Mouse (Mus musculus) adrenal gland, adult 18-20 months (tissue): ENCODE data around the gene Dgat2. TPM values are rescaled to one million over a fixed set of nuclear protein-coding genes. Genes with fewer than 3 reads are reported as not detected.

Source experiments
- DNase-seq, 2 experiments: peaks; one replicate each; pipeline ENCODE4 v3.0.0; 2021 to 2022; ENCODE audit warnings: low spot score in 2 of 2
- total RNA-seq, 2 experiments: library from RNA; stranded (reverse); gene quantifications; 1 replicate in 1 of 2; 2 replicates in 1 of 2; pipeline ENCODE4 v1.2.3; 2021

Dgat2 gene
- total RNA-seq, 2 experiments from 2014 or later, result 284 to 447 TPM

GRCm38 (mm10) chr7:99164873-99165410 lies 17.6 kb downstream of the Dgat2 start:
- no peak for DNase-seq

- DNase-seq, result no peak
These were observed 20.1 kb downstream of the Dgat2 start for GRCm38 (mm10) chr7:99162462-99162861.

- DNase-seq, result no peak
These were observed 20.6 kb downstream of the Dgat2 start for GRCm38 (mm10) chr7:99161961-99162360.

- no peak for DNase-seq
These were observed 21.0 kb downstream of the Dgat2 start for GRCm38 (mm10) chr7:99161529-99161928.

- no peak for DNase-seq
These were observed 21.5 kb downstream of the Dgat2 start for GRCm38 (mm10) chr7:99160995-99161394.

- no peak for DNase-seq
These were observed 23.1 kb downstream of the Dgat2 start for GRCm38 (mm10) chr7:99159446-99159845.

- DNase-seq, result no peak
These were observed 23.6 kb downstream of the Dgat2 start for GRCm38 (mm10) chr7:99158904-99159303.

GRCm38 (mm10) chr7:99158011-99158410 lies 24.5 kb downstream of the Dgat2 start:
- DNase-seq, result no peak

GRCm38 (mm10) chr7:99156737-99157136 lies 25.8 kb downstream of the Dgat2 start:
- DNase-seq, result no peak

- DNase-seq, result no peak
These were observed 26.9 kb downstream of the Dgat2 start for GRCm38 (mm10) chr7:99155311-99156289.

GRCm38 (mm10) chr7:99154648-99155151 lies 27.8 kb downstream of the Dgat2 start:
- no peak for DNase-seq

GRCm38 (mm10) chr7:99153686-99154202 lies 28.8 kb downstream of the Dgat2 start:
- DNase-seq, result no peak

- DNase-seq, result no peak
These were observed 29.8 kb downstream of the Dgat2 start for GRCm38 (mm10) chr7:99152756-99153155.

- DNase-seq, result peak; percentile 90 to 94
These were observed 31.2 kb downstream of the Dgat2 start for GRCm38 (mm10) chr7:99151342-99151741.

- DNase-seq, result no peak
These were observed 33.5 kb downstream of the Dgat2 start for GRCm38 (mm10) chr7:99149017-99149416.

GRCm38 (mm10) chr7:99147494-99147893 lies 35.0 kb downstream of the Dgat2 start:
- DNase-seq, result no peak

- DNase-seq, result no peak
These were observed 35.6 kb downstream of the Dgat2 start for GRCm38 (mm10) chr7:99146906-99147305.

GRCm38 (mm10) chr7:99146011-99146410 lies 36.5 kb downstream of the Dgat2 start:
- DNase-seq, result no peak

- DNase-seq, result no peak
These were observed 37.9 kb downstream of the Dgat2 start for GRCm38 (mm10) chr7:99144616-99145015.

GRCm38 (mm10) chr7:99143244-99143643 lies 39.3 kb downstream of the Dgat2 start:
- no peak for DNase-seq

GRCm38 (mm10) chr7:99141919-99142606 lies 40.5 kb downstream of the Dgat2 start:
- no peak for DNase-seq
